Mouse (Mus musculus) kidney, adult 2 months (tissue): ENCODE results near the gene Iqcg. TPM values are rescaled to one million over a fixed set of nuclear protein-coding genes. Genes with fewer than 3 reads are reported as not detected.

Experiments
- DNase-seq: peaks from one replicate; pipeline ENCODE4 v3.0.0; 2021
- H3K27ac ChIP-seq: fragments of 200-500 bp; 2 replicates; pipeline ENCODE4 v1.5.1; 2012; ENCODE audit warnings: low read depth, low read length, control low read depth, inconsistent platforms; ENCODE audit not compliant: insufficient read depth
- H3K27me3 ChIP-seq: fragments of 200-500 bp; replicated peaks from 2 replicates; pipeline ENCODE4 v1.6.1; 2012; ENCODE audit warnings: mild to moderate bottlenecking, moderate library complexity, low read length, inconsistent platforms; ENCODE audit not compliant: control insufficient read depth, insufficient read depth
- H3K36me3 ChIP-seq: fragments of 200-500 bp; 2 replicates; pipeline ENCODE4 v1.6.1; 2012; ENCODE audit warnings: mild to moderate bottlenecking, moderate library complexity, low read length, inconsistent platforms; ENCODE audit not compliant: control insufficient read depth, insufficient read depth
- H3K4me1 ChIP-seq: fragments of 200-500 bp; 2 replicates; pipeline ENCODE4 v1.6.1; 2011; ENCODE audit warnings: low read length; ENCODE audit not compliant: control insufficient read depth, insufficient read depth
- H3K4me3 ChIP-seq: fragments of 200-500 bp; 2 replicates; pipeline ENCODE4 v1.5.1; 2011; ENCODE audit warnings: mild to moderate bottlenecking, low read depth, low read length, control low read depth; ENCODE audit not compliant: insufficient read depth
- CTCF ChIP-seq: fragments of 200-500 bp; conservative IDR thresholded peaks from 2 replicates; pipeline ENCODE4 v1.5.1; 2011; ENCODE audit warnings: low read depth, mild to moderate bottlenecking, control low read depth, low read length, moderate library complexity, mixed read lengths; ENCODE audit not compliant: insufficient read depth, insufficient read length
- POLR2A ChIP-seq: fragments of 200-500 bp; IDR thresholded peaks from one replicate; pipeline ENCODE4 v1.6.1; 2011; ENCODE audit warnings: low read depth, low read length, control low read depth
- WGBS: fragments of 180-500 bp; shearing (Covaris S2); methylation state at CpG from one replicate; pipeline ENCODE4 v1.1.7; 2018; 5-methylcytosine and 5-hydroxymethylcytosine counted together
- polyA plus RNA-seq: library from polyadenylated mRNA; depleted of rRNA; stranded (reverse); fragments of >200 nt; gene quantifications from 2 replicates; pipeline ENCODE4 v1.2.3, GENCODE M21; 2012; rRNA removed

Iqcg gene
- polyA plus RNA-seq, 1 experiment = 3.8 TPM

GRCm38 (mm10) chr16:32992158-32992557, 63.9 kb downstream of the Iqcg start:
- Histone ChIP-seq H3K27ac (no peak overlapping the region), H3K4me1 (no peaks in the 10 kb centered on the region), H3K36me3 (peaks cover 2% of the 10 kb centered on the region), H3K27me3 (no peaks in the 10 kb centered on the region), H3K4me3 (no peak overlapping the region)
- 88% methylated on average over 5 of the region's 5 CpGs for WGBS
- TF ChIP-seq CTCF = no peak
- no peak for TF ChIP-seq POLR2A
- no peak for DNase-seq

- Histone ChIP-seq H3K36me3 (peaks cover 4% of the 10 kb centered on the region), H3K4me1 (no peaks in the 10 kb centered on the region), H3K27me3 (no peaks in the 10 kb centered on the region), H3K27ac (no peak overlapping the region), H3K4me3 (no peak overlapping the region)
- WGBS = 83% methylated on average over 2 of the region's 2 CpGs
- TF ChIP-seq POLR2A = no peak
- TF ChIP-seq CTCF = no peak
- no peak for DNase-seq
These were observed 71.4 kb downstream of the Iqcg start for GRCm38 (mm10) chr16:32984631-32985030.

GRCm38 (mm10) chr16:32981405-32981804, 74.6 kb downstream of the Iqcg start:
- H3K36me3 ChIP-seq = peaks cover 4% of the 10 kb centered on the region
- WGBS = 95% methylated on average over 4 of the region's 4 CpGs

GRCm38 (mm10) chr16:32980227-32980626, 75.8 kb downstream of the Iqcg start:
- H3K27ac ChIP-seq = no peak overlapping the region
- H3K27me3 ChIP-seq = no peaks in the 10 kb centered on the region
- TF ChIP-seq POLR2A (no peak), CTCF (no peak)
- no peaks in the 10 kb centered on the region for H3K4me1 ChIP-seq
- WGBS = 92% methylated on average over 1 of the region's 1 CpGs
- peaks cover 4% of the 10 kb centered on the region for H3K36me3 ChIP-seq
- no peak overlapping the region for H3K4me3 ChIP-seq
- DNase-seq = no peak

More at GRCm38 (mm10) chr16:32981405-32981804, 74.6 kb downstream of the Iqcg start:
- no peak for TF ChIP-seq POLR2A
- no peak for TF ChIP-seq CTCF
- no peak for DNase-seq
- H3K27me3 ChIP-seq = no peaks in the 10 kb centered on the region
- no peak overlapping the region for H3K4me3 ChIP-seq
- H3K4me1 ChIP-seq = no peaks in the 10 kb centered on the region
- H3K27ac ChIP-seq = no peak overlapping the region

- Histone ChIP-seq H3K27me3 (no peaks in the 10 kb centered on the region), H3K4me1 (no peaks in the 10 kb centered on the region), H3K36me3 (peaks cover 3% of the 10 kb centered on the region; the same call in 1 of the 2 replicates), H3K4me3 (no peak overlapping the region), H3K27ac (no peak overlapping the region)
- no peak for DNase-seq
- TF ChIP-seq CTCF (no peak), POLR2A (no peak)
- 84% methylated on average over 2 of the region's 2 CpGs for WGBS
These were observed 83.0 kb downstream of the Iqcg start for GRCm38 (mm10) chr16:32973047-32973446.

- peaks cover 3% of the 10 kb centered on the region; the same call in 1 of the 2 replicates for H3K36me3 ChIP-seq
- WGBS = 55% methylated on average over 5 of the region's 5 CpGs
- no peak overlapping the region for H3K4me3 ChIP-seq
- no peaks in the 10 kb centered on the region for H3K4me1 ChIP-seq
- no peaks in the 10 kb centered on the region for H3K27me3 ChIP-seq
- TF ChIP-seq CTCF (no peak), POLR2A (no peak)
- H3K27ac ChIP-seq = no peak overlapping the region
- DNase-seq = peak; percentile 10
These were observed 83.5 kb downstream of the Iqcg start for GRCm38 (mm10) chr16:32972535-32972934.

Other genes starting within 250 kb of the Iqcg start
- not detected in 2 replicates for gene Smbd1, start 245.7 kb downstream of the Iqcg start, polyA plus RNA-seq
- gene Fyttd1, start 178.7 kb downstream of the Iqcg start, polyA plus RNA-seq = 6.2 and 9.0 TPM in 2 replicates
- 36.9 and 38.9 TPM in 2 replicates for gene Rubcn, start 178.5 kb downstream of the Iqcg start, polyA plus RNA-seq
- gene Lrch3, start 142.1 kb downstream of the Iqcg start, polyA plus RNA-seq = 20.6 and 21.0 TPM in 2 replicates
- 307 and 414 TPM in 2 replicates for gene Rpl35a, start 235 bp upstream of the Iqcg start, polyA plus RNA-seq
- 3.1 and 4.8 TPM in 2 replicates for gene Lmln, start 6.3 kb upstream of the Iqcg start, polyA plus RNA-seq
- 14.1 and 14.7 TPM in 2 replicates for gene Osbpl11, start 128.9 kb upstream of the Iqcg start, polyA plus RNA-seq
- gene Snx4, start 195.2 kb upstream of the Iqcg start, polyA plus RNA-seq = 12.1 and 16.2 TPM in 2 replicates